Mouse (Mus musculus) left cerebral cortex, postnatal 4 days (tissue): ENCODE data around the gene Arhgef3. TPM values are rescaled to one million over a fixed set of nuclear protein-coding genes. Genes with fewer than 3 reads are reported as not detected.

Experiments used
- DNase-seq: peaks from one replicate; pipeline ENCODE4 v3.0.0-alpha.2; 2022
- intact Hi-C: fragments of 180-260 bp; cut with DNase I; formaldehyde crosslinking; loops from one replicate; pipeline ENCODE4 v1.15.1; 2025
- total RNA-seq, 2 experiments: library from RNA; stranded (reverse); gene quantifications; 2 replicates each; pipeline ENCODE4 v1.2.3; 2021

The Arhgef3 gene
- total RNA-seq, 2 experiments from 2014 or later, result 20.1 to 20.9 TPM

- peak; percentile 65 for DNase-seq
- intact Hi-C loops, result loop anchor here (5.0 to 10.0 kb wide), 2 partner anchors 77 to 121 kb away; no protein-coding TSS in a partner anchor
These were observed 220.9 kb downstream of the Arhgef3 start for GRCm38 (mm10) chr14:27335331-27336207.

DNA sequence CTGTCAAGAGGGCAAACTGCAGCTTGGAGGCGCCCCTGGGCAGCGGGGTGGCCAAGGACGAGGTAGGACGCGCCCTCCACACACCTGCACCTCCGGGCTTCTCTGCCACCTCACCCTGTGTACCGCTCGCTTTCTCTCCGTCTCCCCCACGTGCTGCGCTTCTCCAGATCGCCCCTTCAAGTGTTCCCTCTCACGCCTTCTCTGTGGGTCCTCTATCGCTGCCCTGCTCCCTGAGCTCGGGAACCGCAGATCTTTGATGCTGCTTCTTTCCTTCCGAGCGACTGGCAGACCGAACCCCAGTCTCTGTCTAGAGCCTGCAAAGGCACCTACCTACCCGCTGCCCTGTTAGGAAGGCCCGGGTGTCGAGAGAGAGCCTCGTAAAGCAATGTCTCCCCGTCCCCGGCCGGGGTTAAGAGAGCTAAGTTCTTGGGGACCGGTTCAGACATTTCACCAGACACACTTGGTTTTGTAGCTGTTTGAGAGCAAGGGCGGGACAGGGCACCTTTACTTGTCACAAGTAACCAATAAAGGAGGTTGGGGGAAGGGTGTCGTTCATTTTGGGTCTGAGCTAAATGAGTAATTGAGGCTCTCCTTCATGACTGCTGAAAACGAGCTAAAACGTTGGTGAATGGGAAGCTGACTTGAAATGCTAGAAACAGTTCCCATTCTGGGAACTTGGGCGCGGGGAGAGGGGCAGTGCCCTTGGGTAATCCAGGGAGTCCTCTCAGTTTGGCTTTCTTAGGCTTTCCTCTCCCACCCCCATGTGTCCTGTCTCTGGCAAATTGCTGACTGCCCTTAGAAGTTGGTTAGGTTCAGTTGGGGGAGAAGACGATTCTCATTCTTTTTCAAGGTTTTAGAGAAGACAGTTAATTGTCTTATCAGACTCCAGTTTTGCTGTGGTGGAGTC is 221.8 kb downstream of the Arhgef3 start:
- intact Hi-C loops, result loop anchor here (5.0 to 10.0 kb wide), 2 partner anchors 76 to 122 kb away; no protein-coding TSS in a partner anchor
- no peak for DNase-seq

GRCm38 (mm10) chr14:27337156-27337555 is 222.5 kb downstream of the Arhgef3 start:
- DNase-seq, result no peak
- intact Hi-C loops, result loop anchor here (5.0 to 10.0 kb wide), 2 partner anchors 75 to 122 kb away; no protein-coding TSS in a partner anchor

- intact Hi-C loops, result loop anchor here (5.0 to 10.0 kb wide), 2 partner anchors 74 to 123 kb away; no protein-coding TSS in a partner anchor
- no peak for DNase-seq
These were observed 223.5 kb downstream of the Arhgef3 start for GRCm38 (mm10) chr14:27338034-27338708.

- intact Hi-C loops, result no loop called here
- no peak for DNase-seq
These were observed 226.2 kb downstream of the Arhgef3 start for GRCm38 (mm10) chr14:27340682-27341415.

- intact Hi-C loops, result no loop called here
- DNase-seq, result no peak
These were observed 226.8 kb downstream of the Arhgef3 start for GRCm38 (mm10) chr14:27341486-27341885.

DNA sequence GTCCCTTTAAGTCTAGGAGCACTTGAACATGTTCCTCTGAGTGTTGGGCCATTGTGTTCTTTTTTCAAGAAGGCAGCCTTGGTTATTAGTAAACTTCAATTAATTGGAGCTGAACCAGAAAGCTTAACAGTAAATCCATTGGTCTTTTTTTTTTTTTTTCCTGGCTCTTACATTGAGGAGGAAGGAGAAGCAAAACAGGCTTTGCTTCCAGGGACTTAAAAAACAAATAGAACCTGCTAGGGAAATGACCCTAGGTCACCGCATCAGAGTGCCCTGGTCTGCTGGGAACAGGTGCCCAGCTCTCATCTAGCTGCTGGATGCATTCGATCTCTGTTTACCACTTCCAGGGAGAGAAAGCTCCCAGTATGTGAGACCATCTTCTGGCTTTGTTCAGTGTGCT is 227.8 kb downstream of the Arhgef3 start:
- intact Hi-C loops, result no loop called here
- DNase-seq, result no peak

DNA sequence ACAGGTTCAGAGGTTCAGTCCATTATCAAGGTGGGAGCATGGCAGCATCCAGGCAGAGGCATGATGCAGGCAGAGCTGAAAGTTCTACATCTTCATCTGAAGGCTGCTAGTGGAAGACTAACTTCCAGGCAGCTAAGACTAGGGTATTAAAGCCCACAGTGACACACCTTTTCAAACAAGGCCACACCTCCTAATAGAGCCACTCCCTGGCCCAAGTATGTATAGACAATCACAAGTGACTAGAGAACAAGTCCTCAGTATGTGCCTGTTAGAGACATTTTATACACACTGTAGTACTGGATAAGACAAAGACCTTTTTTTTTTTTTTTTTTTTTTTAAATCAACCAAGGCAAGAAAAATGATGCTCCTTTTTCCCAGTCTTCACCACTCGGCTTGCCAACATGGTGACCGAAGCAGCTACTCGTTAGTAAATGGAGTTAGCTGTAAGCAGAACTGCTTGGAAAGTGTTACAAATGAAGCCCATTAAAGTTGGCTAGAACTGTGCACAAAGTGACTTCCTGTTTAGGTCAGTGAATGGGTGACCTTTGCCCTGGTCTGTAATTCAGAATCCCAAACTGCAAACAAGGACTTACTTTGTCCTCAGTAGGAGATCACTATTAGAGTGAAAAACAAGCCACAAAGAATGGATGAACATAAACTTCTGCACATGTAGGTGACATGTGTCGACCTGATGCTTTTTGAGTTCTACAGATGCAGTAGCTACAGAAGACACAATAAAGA is 229.7 kb downstream of the Arhgef3 start:
- DNase-seq, result no peak
- intact Hi-C loops, result no loop called here

GRCm38 (mm10) chr14:27345051-27345885 is 230.6 kb downstream of the Arhgef3 start:
- no peak for DNase-seq
- intact Hi-C loops, result no loop called here

DNA sequence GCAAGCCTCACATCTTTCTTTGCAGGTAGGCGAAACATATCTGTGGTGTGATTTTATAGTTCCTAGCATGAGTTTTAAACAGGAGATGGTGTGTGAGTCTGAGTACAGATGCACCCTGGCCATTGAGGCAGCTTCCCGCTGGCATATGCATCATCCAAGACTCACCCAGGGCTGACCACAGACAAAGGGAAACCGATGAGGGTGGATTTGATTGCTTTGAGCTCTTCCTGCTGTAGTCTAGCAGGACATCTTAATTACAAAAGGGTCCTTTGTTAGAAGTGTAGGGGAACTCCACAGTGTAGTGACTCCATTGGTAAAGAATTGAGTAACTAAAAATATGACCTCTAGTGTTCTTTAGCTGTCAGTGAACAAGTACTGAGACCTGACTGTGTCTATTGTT is 232.5 kb downstream of the Arhgef3 start:
- intact Hi-C loops, result no loop called here

DNA sequence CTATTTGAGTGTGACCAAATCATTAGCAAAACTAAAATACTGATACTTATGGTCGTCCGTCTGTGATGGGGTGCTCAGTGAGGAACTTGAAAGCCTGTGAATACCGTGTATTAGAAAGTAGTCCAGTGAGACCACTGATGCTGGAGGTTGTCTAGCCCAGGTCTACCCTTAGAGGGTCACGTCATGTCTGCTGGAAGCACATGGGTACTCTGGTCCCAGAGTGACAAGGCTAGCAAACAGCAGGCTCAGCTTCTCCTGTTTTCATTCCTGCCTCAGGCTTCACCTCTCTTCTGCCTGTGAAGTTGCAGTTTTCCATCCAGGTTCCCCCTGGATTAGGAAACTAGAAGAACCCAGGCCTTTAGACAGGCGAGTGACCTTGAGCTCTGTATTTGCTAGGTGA is 233.0 kb downstream of the Arhgef3 start:
- DNase-seq, result no peak
- intact Hi-C loops, result no loop called here

More for the DNA sequence above, 232.5 kb downstream of the Arhgef3 start:
- no peak for DNase-seq

GRCm38 (mm10) chr14:27348088-27348487 is 233.4 kb downstream of the Arhgef3 start:
- no peak for DNase-seq
- intact Hi-C loops, result no loop called here

GRCm38 (mm10) chr14:27348656-27349055 is 234.0 kb downstream of the Arhgef3 start:
- no peak for DNase-seq
- intact Hi-C loops, result no loop called here

DNA sequence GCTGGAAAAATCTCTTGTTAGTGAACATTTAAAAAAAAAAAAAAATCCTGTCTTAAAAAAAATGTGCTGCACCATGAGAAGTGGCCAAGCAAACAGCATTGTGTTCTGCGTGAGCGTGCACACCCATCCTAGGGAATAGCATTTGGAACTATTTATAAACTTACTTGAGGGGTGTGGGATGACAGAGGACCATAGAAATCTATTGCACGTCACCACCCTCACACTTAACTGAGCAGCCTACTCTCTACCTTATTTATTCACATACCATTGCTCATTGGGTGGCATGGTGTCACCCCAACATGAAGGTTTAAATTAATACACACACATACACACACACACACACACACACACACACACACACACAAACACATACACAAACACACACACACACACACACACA is 234.4 kb downstream of the Arhgef3 start:
- intact Hi-C loops, result no loop called here
- no peak for DNase-seq

GRCm38 (mm10) chr14:27349828-27350729 is 235.4 kb downstream of the Arhgef3 start:
- intact Hi-C loops, result no loop called here
- DNase-seq, result no peak

GRCm38 (mm10) chr14:27351051-27351475 is 236.4 kb downstream of the Arhgef3 start:
- intact Hi-C loops, result no loop called here
- DNase-seq, result no peak

GRCm38 (mm10) chr14:27351476-27352079 is 236.9 kb downstream of the Arhgef3 start:
- DNase-seq, result no peak
- intact Hi-C loops, result no loop called here
